Mouse (Mus musculus) bone marrow, adult 2 months (tissue): ENCODE data around the gene Slc5a11.

ENCODE experiments used
- CTCF ChIP-seq: fragments of 200-500 bp; IDR thresholded peaks from 2 replicates; pipeline ENCODE4 v1.5.1; 2011; ENCODE audit warnings: low read length, control low read depth; ENCODE audit not compliant: control insufficient read depth, insufficient read depth
- POLR2A ChIP-seq: fragments of 200-500 bp; IDR thresholded peaks from 2 replicates; pipeline ENCODE4 v1.6.1; 2011; ENCODE audit warnings: low read depth, mild to moderate bottlenecking, control low read depth, low read length, borderline replicate concordance; ENCODE audit not compliant: control insufficient read depth

- no peak for TF ChIP-seq POLR2A
- TF ChIP-seq CTCF = no peak
Observed at GRCm38 (mm10) chr7:123246504-123247084, 32.0 kb downstream of the Slc5a11 start.
